Mouse (Mus musculus) layer of hippocampus, adult 6 months (tissue): ENCODE results near the gene Vmn1r199. TPM values are rescaled to one million over a fixed set of nuclear protein-coding genes. Genes with fewer than 3 reads are reported as not detected.

Experiments
- long read RNA-seq, 2 experiments: library from polyadenylated mRNA; unstranded; transcript quantifications; one replicate each; pipeline ENCODE4 v2.0.0; 2019 to 2020
- polyA plus RNA-seq: library from polyadenylated mRNA; unstranded; fragments of <200 nt; fragmentation: Nextera tagmentation; gene quantifications from 2 replicates; pipeline ENCODE4 v1.2.3, GENCODE M21; 2021

The Vmn1r199 gene
- not detected in 2 replicates for polyA plus RNA-seq
- long read RNA-seq, experiment 1: 0 reads
- long read RNA-seq, experiment 2: 0 reads

DNA sequence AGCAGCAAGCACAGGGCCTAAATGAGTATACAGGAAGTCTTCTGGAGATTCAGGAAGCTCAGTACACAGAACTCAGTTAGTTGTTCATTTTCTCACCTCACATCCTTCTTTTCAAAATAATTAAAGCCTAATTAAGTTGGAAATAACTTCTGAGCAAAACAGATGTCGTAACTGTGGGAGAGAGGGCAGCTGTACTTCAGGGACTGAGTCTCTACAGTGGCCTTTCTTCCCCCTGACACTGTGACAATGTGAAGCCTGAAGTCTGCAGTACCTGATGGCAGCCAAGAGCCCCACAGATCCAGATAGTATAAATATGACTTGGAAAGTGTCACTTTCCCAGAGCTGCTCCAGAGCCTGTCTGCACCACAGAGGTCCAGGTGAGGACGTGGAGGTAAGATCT lies at the start of gene Vmn1r199:
TSS of gene Vmn1r199 (plus strand) at position 301 of the 400 bp plus-strand sequence.

DNA sequence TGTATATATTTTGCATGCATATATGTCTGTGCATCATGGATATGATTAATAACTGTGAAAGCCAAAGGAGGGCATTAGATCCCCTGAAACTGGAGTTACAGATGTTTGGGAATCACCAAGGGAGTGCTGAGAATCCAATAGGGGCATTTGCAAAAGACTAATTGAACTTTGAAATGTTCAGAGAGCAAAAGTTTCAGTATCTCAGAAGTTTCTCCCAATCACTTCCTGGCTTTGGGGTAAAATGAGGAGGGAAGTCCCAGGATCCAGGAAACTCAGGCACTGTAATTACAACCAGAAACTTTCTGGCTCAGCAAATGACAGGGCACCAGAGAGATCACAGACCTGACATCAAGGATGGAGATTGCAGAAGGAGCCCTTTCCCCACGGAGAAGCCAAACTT lies 29.6 kb upstream of the Vmn1r199 start, which contains the start of gene Vmn1r198:
TSS of gene Vmn1r198 (plus strand) at position 301 of the 400 bp plus-strand sequence.

DNA sequence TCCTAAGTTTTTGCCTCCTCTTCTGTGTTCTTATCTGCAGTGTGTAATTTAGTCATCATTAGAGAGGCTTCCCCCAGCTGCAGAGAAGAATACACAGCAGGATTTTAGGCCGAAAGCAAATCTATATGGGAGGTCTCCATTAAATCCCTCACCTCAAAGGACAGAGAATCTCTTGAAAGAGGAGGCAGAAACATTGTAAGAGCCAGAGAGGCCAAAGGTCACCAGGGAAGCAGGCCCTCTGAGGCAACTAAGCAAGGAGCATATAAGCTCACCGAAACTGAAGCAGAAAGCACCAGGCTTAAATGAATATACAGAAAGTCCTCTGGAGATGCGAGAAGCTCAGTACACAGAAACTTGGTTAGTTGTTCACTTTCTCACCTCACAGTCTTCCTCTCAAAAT lies 10.5 kb downstream of the Vmn1r199 start, which contains the start of gene Vmn1r200:
TSS of gene Vmn1r200 (plus strand) at position 301 of the 400 bp plus-strand sequence.

Other genes with a start within 250 kb of the Vmn1r199 start
- gene Vmn1r191, start 195.8 kb upstream of the Vmn1r199 start, polyA plus RNA-seq: not detected in 2 replicates
- not detected in 2 replicates for gene Vmn1r192, start 188.7 kb upstream of the Vmn1r199 start, polyA plus RNA-seq
- gene Vmn1r193, start 156.7 kb upstream of the Vmn1r199 start, polyA plus RNA-seq: not detected in 2 replicates
- gene Vmn1r194, start 135.6 kb upstream of the Vmn1r199 start, polyA plus RNA-seq: not detected in 2 replicates
- not detected in 2 replicates for gene Vmn1r195, start 109.3 kb upstream of the Vmn1r199 start, polyA plus RNA-seq
- gene Vmn1r196, start 89.9 kb upstream of the Vmn1r199 start, polyA plus RNA-seq: not detected in 2 replicates
- not detected in 2 replicates for gene Vmn1r197, start 55.2 kb upstream of the Vmn1r199 start, polyA plus RNA-seq
- not detected in 2 replicates for gene Vmn1r198, start 29.5 kb upstream of the Vmn1r199 start, polyA plus RNA-seq
- not detected in 2 replicates for gene Vmn1r200, start 10.6 kb downstream of the Vmn1r199 start, polyA plus RNA-seq
- gene Vmn1r201, start 92.1 kb downstream of the Vmn1r199 start, polyA plus RNA-seq: not detected in 2 replicates
- not detected in 2 replicates for gene Vmn1r202, start 125.6 kb downstream of the Vmn1r199 start, polyA plus RNA-seq
- gene Vmn1r203, start 138.3 kb downstream of the Vmn1r199 start, polyA plus RNA-seq: not detected in 2 replicates
- not detected in 2 replicates for gene Vmn1r204, start 173.4 kb downstream of the Vmn1r199 start, polyA plus RNA-seq
- gene Vmn1r205, start 213.2 kb downstream of the Vmn1r199 start, polyA plus RNA-seq: not detected in 2 replicates
- gene Vmn1r206, start 244.4 kb downstream of the Vmn1r199 start, polyA plus RNA-seq: not detected in 2 replicates